ENCODE assay signal across 20 mouse cellular contexts in genomic region chr5:17080405-17080804, GRCm38 (mm10).
DNase-seq lines count a peak whose midpoint lies in the region; ATAC-seq and TF ChIP-seq lines count a peak whose summit lies in the region.
"Had no signal": no experiment of that assay in that cellular context is flagged by ENCODE, and none has a peak within 500 bp of the region (broad histone marks: within the 10 kb centered on the region; RNA-seq: fewer than 3 reads in every experiment).

No protein-coding gene starts in this region.

- no peaks in the 10 kb centered on the region for H3K9me3 ChIP-seq in forebrain, embryonic 14.5 days (replicated peaks; ENCODE audit: control insufficient read depth, low read length)
- no peaks in the 10 kb centered on the region for H3K9me3 ChIP-seq in forebrain, embryonic 11.5 days (ENCODE audit: control insufficient read depth, low read length)
- no peaks in the 10 kb centered on the region for H3K9me3 ChIP-seq in forebrain, embryonic 16.5 days (ENCODE audit: control insufficient read depth, low read length)
- no peaks in the 10 kb centered on the region for H3K9me3 ChIP-seq in forebrain, embryonic 13.5 days (replicated peaks)
- H3K9me3 ChIP-seq in lung, embryonic 14.5 days (ENCODE audit: low read depth, low read length) = no peaks in the 10 kb centered on the region
- H3K9me3 ChIP-seq: embryonic facial prominence, embryonic 10.5 days; embryonic facial prominence, embryonic 12.5 days had no signal

- ATAC-seq in forebrain, embryonic 14.5 days = no peak
- ATAC-seq in forebrain, embryonic 11.5 days (replicated peaks; ENCODE audit: low FRiP score) = no peak
- ATAC-seq in forebrain, embryonic 16.5 days = peak; percentile 73
- no peak for ATAC-seq in forebrain, embryonic 13.5 days
- ATAC-seq in lung, embryonic 14.5 days (ENCODE audit: insufficient read depth) = no peak
- ATAC-seq: activated CD4-positive, CD25-positive, alpha-beta regulatory T cell, adult 4 months; Patski had no signal

- H3K4me3 ChIP-seq in forebrain, embryonic 14.5 days (ENCODE audit: low read depth, low read length) = no peak overlapping the region
- H3K4me3 ChIP-seq in forebrain, embryonic 11.5 days (ENCODE audit: low read depth, low read length) = no peak overlapping the region
- no peak overlapping the region for H3K4me3 ChIP-seq in forebrain, embryonic 16.5 days (replicated peaks; ENCODE audit: low read length)
- no peak overlapping the region for H3K4me3 ChIP-seq in forebrain, embryonic 13.5 days
- no peak overlapping the region for H3K4me3 ChIP-seq in lung, embryonic 14.5 days (ENCODE audit: low read depth, low read length)
- H3K4me3 ChIP-seq: embryonic facial prominence, embryonic 10.5 days; embryonic facial prominence, embryonic 12.5 days had no signal

- peak; percentile 0 for DNase-seq in forebrain, embryonic 14.5 days (ENCODE audit: low spot score)
- no peak for DNase-seq in forebrain, embryonic 11.5 days (ENCODE audit: low spot score)
- DNase-seq in lung, embryonic 14.5 days = peak; percentile 31
- no peak for DNase-seq in lung, postnatal 10 days
- peak; percentile 16 for DNase-seq in brain, embryonic 14.5 days (ENCODE audit: low read depth)
- no peak for DNase-seq in urinary bladder, postnatal 14 days (ENCODE audit: low spot score)
- DNase-seq: adrenal gland, adult 8-10 months; adrenal gland, postnatal 14 days; adrenal gland, postnatal 36 days; cerebellum, adult 11 months; cerebellum, adult 18-20 months; cerebellum, adult 8-10 months; cerebellum, adult 9-11 months; cerebellum, postnatal 25 days had no signal

- no peak for TF ChIP-seq POLR2A in brain, embryonic 14.5 days (IDR thresholded peaks at IDR 0.05; ENCODE audit: borderline replicate concordance, extremely low read depth, insufficient read depth, insufficient read length, poor library complexity, severe bottlenecking)

- no peak overlapping the region for H3K9ac ChIP-seq in forebrain, embryonic 14.5 days (ENCODE audit: low read length)
- no peak overlapping the region for H3K9ac ChIP-seq in forebrain, embryonic 11.5 days (ENCODE audit: low read length)
- H3K9ac ChIP-seq in forebrain, embryonic 16.5 days (replicated peaks; ENCODE audit: low read depth, low read length) = no peak overlapping the region
- H3K9ac ChIP-seq in forebrain, embryonic 13.5 days = no peak overlapping the region
- no peak overlapping the region for H3K9ac ChIP-seq in lung, embryonic 14.5 days
- H3K9ac ChIP-seq: embryonic facial prominence, embryonic 12.5 days had no signal

- 78% methylated on average over 1 of the region's 1 CpGs for WGBS in forebrain, embryonic 14.5 days
- WGBS in forebrain, embryonic 11.5 days = 92% methylated on average over 1 of the region's 1 CpGs
- WGBS in forebrain, embryonic 16.5 days = 69% methylated on average over 1 of the region's 1 CpGs
- WGBS in forebrain, embryonic 13.5 days = 90% methylated on average over 1 of the region's 1 CpGs
- WGBS in lung, embryonic 14.5 days = 47% methylated on average over 1 of the region's 1 CpGs

- H3K36me3 ChIP-seq in forebrain, embryonic 14.5 days (ENCODE audit: control insufficient read depth, insufficient read depth, low read length) = no peaks in the 10 kb centered on the region
- no peaks in the 10 kb centered on the region for H3K36me3 ChIP-seq in forebrain, embryonic 11.5 days (ENCODE audit: control insufficient read depth, insufficient read depth, low read length)
- no peaks in the 10 kb centered on the region for H3K36me3 ChIP-seq in forebrain, embryonic 16.5 days (ENCODE audit: control insufficient read depth, insufficient read depth)
- no peaks in the 10 kb centered on the region for H3K36me3 ChIP-seq in forebrain, embryonic 13.5 days (ENCODE audit: poor library complexity, severe bottlenecking)
- no peaks in the 10 kb centered on the region for H3K36me3 ChIP-seq in lung, embryonic 14.5 days (ENCODE audit: insufficient read depth)
- H3K36me3 ChIP-seq: embryonic facial prominence, embryonic 10.5 days; embryonic facial prominence, embryonic 12.5 days had no signal

- no peak for TF ChIP-seq CTCF in lung, embryonic 14.5 days (IDR thresholded peaks at IDR 0.05; ENCODE audit: low read depth)
- no peak for TF ChIP-seq CTCF in brain, embryonic 14.5 days (IDR thresholded peaks at IDR 0.05; ENCODE audit: borderline replicate concordance, extremely low read depth, insufficient read depth, insufficient read length)

- H3K27ac ChIP-seq in forebrain, embryonic 14.5 days (ENCODE audit: low read depth, low read length) = no peak overlapping the region
- H3K27ac ChIP-seq in forebrain, embryonic 11.5 days (ENCODE audit: low read depth, low read length) = no peak overlapping the region
- no peak overlapping the region for H3K27ac ChIP-seq in forebrain, embryonic 16.5 days (ENCODE audit: low read length)
- H3K27ac ChIP-seq in forebrain, embryonic 13.5 days = no peak overlapping the region
- no peak overlapping the region for H3K27ac ChIP-seq in lung, embryonic 14.5 days (ENCODE audit: low read depth)
- H3K27ac ChIP-seq: embryonic facial prominence, embryonic 10.5 days; embryonic facial prominence, embryonic 12.5 days had no signal

- H3K4me1 ChIP-seq in forebrain, embryonic 14.5 days (ENCODE audit: control insufficient read depth, insufficient read depth, low read length) = no peaks in the 10 kb centered on the region
- no peaks in the 10 kb centered on the region for H3K4me1 ChIP-seq in forebrain, embryonic 11.5 days (replicated peaks; ENCODE audit: control insufficient read depth, insufficient read depth, low read length)
- no peaks in the 10 kb centered on the region for H3K4me1 ChIP-seq in forebrain, embryonic 16.5 days (replicated peaks; ENCODE audit: control insufficient read depth, insufficient read depth, low read length)
- H3K4me1 ChIP-seq in forebrain, embryonic 13.5 days = no peaks in the 10 kb centered on the region
- no peaks in the 10 kb centered on the region for H3K4me1 ChIP-seq in lung, embryonic 14.5 days (ENCODE audit: insufficient read depth)
- H3K4me1 ChIP-seq: embryonic facial prominence, embryonic 10.5 days; embryonic facial prominence, embryonic 12.5 days had no signal

- H3K4me2 ChIP-seq in forebrain, embryonic 14.5 days (ENCODE audit: low read length) = no peak overlapping the region
- no peak overlapping the region for H3K4me2 ChIP-seq in forebrain, embryonic 11.5 days (ENCODE audit: low read depth, low read length, severe bottlenecking)
- H3K4me2 ChIP-seq in forebrain, embryonic 16.5 days (ENCODE audit: low read length) = no peak overlapping the region
- H3K4me2 ChIP-seq in forebrain, embryonic 13.5 days = no peak overlapping the region
- H3K4me2 ChIP-seq in lung, embryonic 14.5 days = no peak overlapping the region
- H3K4me2 ChIP-seq: embryonic facial prominence, embryonic 12.5 days had no signal

- no peaks in the 10 kb centered on the region for H3K27me3 ChIP-seq in forebrain, embryonic 14.5 days (replicated peaks; ENCODE audit: control insufficient read depth, insufficient read depth, low read length)
- H3K27me3 ChIP-seq in forebrain, embryonic 11.5 days (ENCODE audit: control insufficient read depth, insufficient read depth, low read length) = no peaks in the 10 kb centered on the region
- H3K27me3 ChIP-seq in forebrain, embryonic 16.5 days (replicated peaks; ENCODE audit: control insufficient read depth, insufficient read depth, low read length) = no peaks in the 10 kb centered on the region
- H3K27me3 ChIP-seq in forebrain, embryonic 13.5 days = no peaks in the 10 kb centered on the region
- no peaks in the 10 kb centered on the region for H3K27me3 ChIP-seq in lung, embryonic 14.5 days (ENCODE audit: insufficient read depth, low read length)
- H3K27me3 ChIP-seq: embryonic facial prominence, embryonic 12.5 days; Patski had no signal

Comparison
In these comparisons a context has a peak if more than half of its experiments do, and no peak if none do; other contexts are left out.
1. DNase-seq: peak in forebrain, embryonic 14.5 days (single experiment), lung, embryonic 14.5 days (single experiment) and brain, embryonic 14.5 days (single experiment); none in forebrain, embryonic 11.5 days (single experiment), lung, postnatal 10 days (single experiment) and urinary bladder, postnatal 14 days (single experiment).